Mouse (Mus musculus) myocyte (in vitro differentiated cells): ENCODE measurements around the gene R3hdm4. TPM values are rescaled to one million over a fixed set of nuclear protein-coding genes. Genes with fewer than 3 reads are reported as not detected.
A peak's percentile ranks its signal among the peaks of the same experiment; 100 is the strongest.
"Not testable (repeated sequence)": the region's sequence is repeated elsewhere in the genome, so short reads cannot be mapped to it uniquely, and the experiment has no call there.

ENCODE experiments used
- H3K27me3 ChIP-seq: one replicate; pipeline ENCODE4 v1.6.1; 2011; ENCODE audit not compliant: control insufficient read depth, insufficient read depth, insufficient read length
- H3K36me3 ChIP-seq: one replicate; pipeline ENCODE4 v1.6.1; 2011; ENCODE audit not compliant: control insufficient read depth, insufficient read depth
- H3K4me2 ChIP-seq: one replicate; pipeline ENCODE4 v1.6.1; 2011; ENCODE audit warnings: low read depth, control low read depth
- H3K4me3 ChIP-seq: one replicate; pipeline ENCODE4 v1.5.1; 2011; ENCODE audit warnings: mild to moderate bottlenecking, control low read depth, moderate library complexity
- H3K79me2 ChIP-seq: one replicate; pipeline ENCODE4 v1.6.1; 2011; ENCODE audit not compliant: control insufficient read depth, insufficient read depth
- H3ac ChIP-seq: one replicate; pipeline ENCODE4 v1.6.1; 2011; ENCODE audit not compliant: control insufficient read depth, insufficient read length
- CEBPB ChIP-seq: IDR thresholded peaks from 2 replicates; pipeline ENCODE4 v1.6.1; 2011; ENCODE audit warnings: mild to moderate bottlenecking, moderate library complexity; ENCODE audit not compliant: poor library complexity, insufficient read depth, severe bottlenecking
- E2F4 ChIP-seq: IDR thresholded peaks from one replicate; pipeline ENCODE4 v1.6.1; 2011; ENCODE audit warnings: mild to moderate bottlenecking, control low read depth, moderate library complexity; ENCODE audit not compliant: insufficient read depth
- MAX ChIP-seq: IDR thresholded peaks from one replicate; pipeline ENCODE4 v1.6.1; 2011; ENCODE audit warnings: low read depth, mild to moderate bottlenecking, control low read depth
- MYOD1 ChIP-seq, 3 experiments: IDR thresholded peaks; one replicate each; pipeline ENCODE4 v1.6.1; 2011; ENCODE audit warnings: control low read depth in 2 of 3, low read depth in 2 of 3, mild to moderate bottlenecking in 2 of 3, moderate library complexity in 1 of 3; ENCODE audit not compliant: insufficient read length in 2 of 3, control insufficient read depth in 1 of 3
- MYOG ChIP-seq, 3 experiments: IDR thresholded peaks; one replicate each; pipeline ENCODE4 v1.6.1; 2011; ENCODE audit warnings: control low read depth in 2 of 3, low read depth in 2 of 3, mild to moderate bottlenecking in 2 of 3; ENCODE audit not compliant: insufficient read length in 2 of 3, control insufficient read depth in 1 of 3, insufficient read depth in 1 of 3
- POLR2A ChIP-seq: IDR thresholded peaks from one replicate; pipeline ENCODE4 v1.6.1; 2011; ENCODE audit warnings: low read depth, mild to moderate bottlenecking, control low read depth, moderate library complexity; ENCODE audit not compliant: insufficient read length
- POLR2AphosphoS2 ChIP-seq: IDR thresholded peaks from one replicate; pipeline ENCODE4 v1.6.1; 2011; ENCODE audit warnings: low read depth, control low read depth; ENCODE audit not compliant: insufficient read length
- REST ChIP-seq: IDR thresholded peaks from one replicate; pipeline ENCODE4 v1.6.1; 2011; ENCODE audit warnings: mild to moderate bottlenecking, control low read depth, moderate library complexity; ENCODE audit not compliant: insufficient read depth, insufficient read length
- SRF ChIP-seq: IDR thresholded peaks from one replicate; pipeline ENCODE4 v1.6.1; 2011; ENCODE audit warnings: low read depth; ENCODE audit not compliant: control insufficient read depth, insufficient read length
- TCF12 ChIP-seq: IDR thresholded peaks from one replicate; pipeline ENCODE4 v1.6.1; 2011; ENCODE audit warnings: mild to moderate bottlenecking, control low read depth; ENCODE audit not compliant: poor library complexity, insufficient read depth, severe bottlenecking
- TCF3 ChIP-seq: IDR thresholded peaks from one replicate; pipeline ENCODE4 v1.6.1; 2011; ENCODE audit warnings: low read depth, control low read depth; ENCODE audit not compliant: insufficient read length
- USF1 ChIP-seq: IDR thresholded peaks from one replicate; pipeline ENCODE4 v1.6.1; 2011; ENCODE audit warnings: low read depth, mild to moderate bottlenecking, control low read depth, moderate library complexity
- polyA plus RNA-seq: library from polyadenylated mRNA; unstranded; fragments of >200 nt; fragmentation: generic; extraction: Trizol; gene quantifications from one replicate; pipeline ENCODE4 v1.2.1, GENCODE M21; 2012; ENCODE audit warnings: missing spikeins

R3hdm4 gene
- polyA plus RNA-seq, 1 experiment, result 69.0 TPM

DNA sequence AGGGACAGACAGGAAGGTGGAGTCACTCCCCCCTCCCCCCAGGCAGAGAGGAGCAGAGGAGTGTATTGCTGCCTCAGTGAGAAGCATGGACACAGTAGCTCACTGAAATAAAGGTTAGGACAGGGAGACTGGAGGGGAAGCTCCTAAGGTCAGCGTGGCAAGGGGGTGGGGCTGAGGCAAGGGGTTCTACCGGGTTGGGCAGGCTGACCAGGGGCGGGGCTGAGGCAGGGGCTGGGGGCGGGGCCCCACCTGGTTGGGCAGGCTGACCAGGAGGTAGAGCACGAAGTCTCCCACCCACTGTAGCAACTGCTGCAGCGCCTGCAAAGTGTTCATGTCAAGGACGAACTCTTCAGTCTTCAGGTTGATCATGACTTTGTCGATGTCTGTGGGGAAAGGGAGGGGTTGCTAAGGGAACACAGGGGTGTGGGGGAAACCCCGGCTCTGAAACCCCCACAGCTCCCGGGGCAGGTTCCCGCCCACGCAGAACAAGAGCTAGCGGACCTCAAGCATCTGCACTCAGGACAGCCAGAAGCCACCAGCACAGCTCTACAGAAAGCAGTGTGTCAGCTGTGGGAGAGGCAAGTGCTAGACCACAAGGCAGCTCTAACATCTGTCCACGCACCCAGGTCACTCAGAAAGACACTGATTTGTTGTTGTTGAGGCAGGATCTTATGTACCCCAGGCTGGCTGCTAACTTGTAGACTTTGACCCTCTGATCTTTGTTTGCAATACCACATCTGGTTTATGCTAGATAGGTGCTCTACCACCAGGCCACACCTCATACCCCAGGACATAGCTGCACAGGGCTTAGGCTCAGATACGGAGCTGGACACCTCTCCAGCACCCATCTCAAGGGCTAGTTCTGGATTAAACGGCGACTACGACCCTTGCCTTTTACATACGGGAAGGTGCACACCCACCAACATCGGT is 23.4 kb downstream of the R3hdm4 start:
- Histone ChIP-seq H3K27me3 (no peaks in the 10 kb centered on the region), H3ac (no peak overlapping the region), H3K4me3 (no peak overlapping the region), H3K4me2 (no peak overlapping the region), H3K79me2 (no peaks in the 10 kb centered on the region), H3K36me3 (no peaks in the 10 kb centered on the region)
- TF ChIP-seq MYOG (IDR thresholded peaks at IDR 0.05; ENCODE audit: control insufficient read depth in 1 of 3, insufficient read depth in 1 of 3, insufficient read length in 2 of 3, low read depth in 2 of 3) (peak in 1 of 3 experiments; percentile 13), SRF (no peak), MYOD1 (IDR thresholded peaks at IDR 0.05; ENCODE audit: control insufficient read depth in 1 of 3, insufficient read length in 2 of 3, low read depth in 2 of 3) (no peak), TCF3 (no peak), MAX (no peak), CEBPB (no peak)

DNA sequence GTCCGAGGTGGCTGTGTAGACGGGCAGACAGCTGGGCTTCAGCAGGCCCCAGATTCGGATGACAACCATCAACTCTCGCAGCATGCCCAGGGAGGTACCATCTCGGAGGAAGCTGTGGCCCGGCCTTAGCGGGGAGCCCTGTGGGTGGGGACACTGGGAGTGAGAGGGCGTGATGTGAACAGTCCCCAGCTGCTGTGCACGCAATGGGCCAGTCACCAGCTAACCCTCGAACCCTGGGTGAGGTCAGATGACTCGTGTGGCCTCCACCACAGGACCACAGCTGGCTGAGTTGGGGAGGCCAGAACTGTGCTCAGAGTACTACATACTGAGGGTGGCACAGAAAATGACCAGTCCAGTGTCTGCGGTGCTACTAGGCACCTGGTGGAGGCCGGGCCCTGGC is 24.2 kb downstream of the R3hdm4 start:
- no peak overlapping the region for H3ac ChIP-seq
- H3K79me2 ChIP-seq, result no peaks in the 10 kb centered on the region
- H3K4me2 ChIP-seq, result no peak overlapping the region
- no peaks in the 10 kb centered on the region for H3K36me3 ChIP-seq
- no peaks in the 10 kb centered on the region for H3K27me3 ChIP-seq
- peak in 2 of 3 experiments; percentile 72 to 76 for TF ChIP-seq MYOG (IDR thresholded peaks at IDR 0.05; ENCODE audit: control insufficient read depth in 1 of 3, insufficient read depth in 1 of 3, insufficient read length in 2 of 3, low read depth in 2 of 3)
- no peak for TF ChIP-seq POLR2A
- TF ChIP-seq MYOD1 (IDR thresholded peaks at IDR 0.05; ENCODE audit: control insufficient read depth in 1 of 3, insufficient read length in 2 of 3, low read depth in 2 of 3), result peak in 2 of 3 experiments; percentile 39 to 62
- no peak for TF ChIP-seq MAX
- no peak for TF ChIP-seq TCF12
- TF ChIP-seq REST, result no peak
- no peak for TF ChIP-seq CEBPB
- TF ChIP-seq E2F4, result no peak
- TF ChIP-seq USF1, result no peak
- TF ChIP-seq TCF3, result peak; percentile 16
- H3K4me3 ChIP-seq, result no peak overlapping the region

DNA sequence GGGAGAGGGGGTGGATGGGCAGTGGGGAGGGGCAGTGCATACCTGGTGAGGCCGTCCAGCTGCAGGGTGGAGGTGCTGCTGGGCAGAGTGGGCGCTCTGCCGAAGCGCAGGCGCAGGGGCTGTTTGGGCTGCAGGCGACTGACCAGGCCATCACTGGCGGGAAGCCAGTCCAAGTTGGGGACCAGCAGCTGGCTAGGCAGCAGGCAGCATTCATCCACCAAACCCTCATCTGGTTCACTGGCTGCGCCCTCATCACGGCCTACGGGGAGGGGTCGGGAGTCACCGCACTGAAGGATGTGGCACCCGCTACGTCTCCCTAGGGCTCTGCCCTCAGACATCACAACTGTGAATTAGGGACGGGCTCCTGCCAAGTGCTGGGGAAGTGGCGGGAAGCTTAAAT is 24.7 kb downstream of the R3hdm4 start:
- no peaks in the 10 kb centered on the region for H3K36me3 ChIP-seq
- H3K27me3 ChIP-seq, result no peaks in the 10 kb centered on the region
- no peaks in the 10 kb centered on the region for H3K79me2 ChIP-seq
- H3ac ChIP-seq, result no peak overlapping the region
- H3K4me2 ChIP-seq, result no peak overlapping the region
- TF ChIP-seq POLR2AphosphoS2 (no peak), MYOD1 (IDR thresholded peaks at IDR 0.05; ENCODE audit: control insufficient read depth in 1 of 3, insufficient read length in 2 of 3, low read depth in 2 of 3) (no peak)
- no peak overlapping the region for H3K4me3 ChIP-seq

DNA sequence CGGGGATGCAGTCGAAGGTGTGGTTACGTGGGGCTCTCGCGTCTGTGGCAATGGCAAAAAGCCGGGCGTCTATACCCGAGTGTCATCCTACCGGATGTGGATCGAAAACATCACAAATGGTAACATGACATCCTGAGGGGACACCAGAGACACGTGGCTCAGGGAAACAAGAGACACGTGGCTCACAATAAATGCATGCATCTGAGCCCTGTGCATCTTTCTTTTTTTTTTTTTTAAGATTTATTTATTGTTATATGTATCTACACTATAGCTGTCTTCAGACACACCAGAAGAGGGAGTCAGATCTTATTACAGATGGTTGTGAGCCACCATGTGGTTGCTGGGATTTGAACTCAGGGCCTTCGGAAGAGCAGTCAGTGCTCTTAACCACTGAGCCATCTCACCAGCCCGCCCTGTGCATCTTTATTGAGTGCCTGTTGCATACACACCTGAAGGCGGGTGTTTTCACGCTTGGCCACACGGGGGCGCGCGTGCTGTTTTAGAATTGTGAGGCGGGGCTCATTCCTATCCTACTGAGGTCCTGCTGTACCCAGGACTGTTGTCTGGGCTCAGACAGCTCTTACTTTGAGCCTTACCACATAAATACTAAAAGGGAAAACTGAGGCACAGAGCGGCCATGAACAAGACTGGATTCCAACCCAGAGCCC is 28.4 kb downstream of the R3hdm4 start:
- not testable (repeated sequence) for H3K36me3 ChIP-seq, H3K4me3 ChIP-seq, H3ac ChIP-seq, H3K79me2 ChIP-seq, H3K4me2 ChIP-seq
- peaks cover 16% of the 10 kb centered on the region for H3K27me3 ChIP-seq

DNA sequence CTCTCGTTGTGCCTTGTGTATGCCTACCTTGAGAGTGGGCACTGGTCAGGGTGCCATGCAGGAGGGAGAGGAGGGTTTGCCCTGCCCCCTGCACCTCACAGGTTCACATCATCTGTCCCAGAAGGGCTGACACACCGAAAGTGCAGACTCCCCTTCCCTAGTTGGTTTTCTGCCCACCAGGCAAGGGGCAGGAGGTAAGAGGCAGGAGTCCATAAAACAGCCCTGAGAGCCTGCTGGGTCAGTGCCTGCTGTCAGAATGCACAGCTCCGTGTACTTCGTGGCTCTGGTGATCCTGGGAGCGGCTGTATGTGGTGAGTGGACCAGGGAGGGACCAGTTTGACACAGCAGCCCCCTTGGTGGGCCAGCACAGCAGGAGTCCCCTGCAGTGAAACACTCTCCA is 30.3 kb downstream of the R3hdm4 start, which contains the start of gene Cfd:
Gene Cfd, plus strand, starts transcription at position 184 of the 400 bp plus-strand sequence.
- TF ChIP-seq TCF12, result no peak
- TF ChIP-seq E2F4, result no peak
- no peak for TF ChIP-seq POLR2AphosphoS2
- TF ChIP-seq MYOG (IDR thresholded peaks at IDR 0.05; ENCODE audit: control insufficient read depth in 1 of 3, insufficient read depth in 1 of 3, insufficient read length in 2 of 3, low read depth in 2 of 3), result no peak
- no peak for TF ChIP-seq MYOD1 (IDR thresholded peaks at IDR 0.05; ENCODE audit: control insufficient read depth in 1 of 3, insufficient read length in 2 of 3, low read depth in 2 of 3)
- no peak for TF ChIP-seq CEBPB
- TF ChIP-seq POLR2A, result no peak
- no peak for TF ChIP-seq SRF
- Histone ChIP-seq H3K36me3 (no peaks in the 10 kb centered on the region), H3K4me2 (no peak within 1 kb of the TSS), H3K27me3 (peaks cover 19% of the 10 kb centered on the region), H3K4me3 (no peak within 1 kb of the TSS), H3K79me2 (no peaks in the 10 kb centered on the region), H3ac (no peak within 1 kb of the TSS)
